Mouse (Mus musculus): ENCODE results near the gene Zkscan16. TPM values are rescaled to one million over a fixed set of nuclear protein-coding genes. Genes with fewer than 3 reads are reported as not detected.

Zkscan16 gene
- polyA plus RNA-seq, 1 experiment: 0.04 TPM

DNA sequence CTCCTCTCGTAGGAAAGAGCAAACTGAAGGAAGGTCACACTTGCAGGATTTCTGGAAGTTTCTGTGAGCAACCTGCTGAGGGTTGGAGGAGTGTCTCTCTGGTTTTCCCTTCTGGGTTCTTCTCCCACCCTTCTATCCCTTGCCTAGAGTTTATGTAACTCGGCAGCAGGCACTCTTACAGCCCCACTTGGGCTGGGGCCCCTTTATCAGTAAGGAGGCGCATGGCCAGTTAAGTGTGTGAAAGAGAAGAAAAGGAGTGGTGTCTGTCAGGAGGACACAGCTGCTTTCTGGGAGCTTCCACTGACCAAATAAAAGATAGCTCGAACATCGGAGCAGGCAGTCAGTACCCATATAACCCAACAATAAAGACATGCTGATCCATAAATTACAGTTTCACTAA lies 48.8 kb downstream of the Zkscan16 start:
- Histone ChIP-seq H3K27ac (ENCODE audit: control insufficient read depth, insufficient read depth, low read length) (no peak overlapping the region), H3K4me3 (ENCODE audit: control insufficient read depth, insufficient read depth, low read length) (no peak overlapping the region), H3K27me3 (ENCODE audit: control insufficient read depth, insufficient read depth, low read length) (no peaks in the 10 kb centered on the region), H3K36me3 (ENCODE audit: control insufficient read depth, insufficient read depth, low read length) (no peaks in the 10 kb centered on the region), H3K4me1 (replicated peaks; ENCODE audit: control insufficient read depth, insufficient read depth, low read length) (no peaks in the 10 kb centered on the region; the same call in 1 of the 2 replicates)
- WGBS: 93% methylated on average over 5 of the region's 5 CpGs
- TF ChIP-seq CTCF (IDR thresholded peaks at IDR 0.05; ENCODE audit: borderline replicate concordance, control insufficient read depth, extremely low read depth, insufficient read depth, low read length, poor library complexity): no peak
- no peak for TF ChIP-seq POLR2A (IDR thresholded peaks at IDR 0.05; ENCODE audit: control insufficient read depth, extremely low read depth, insufficient read depth, low read length, poor library complexity)
- no peak for DNase-seq

GRCm38 (mm10) chr4:58994762-58995161 lies 51.3 kb downstream of the Zkscan16 start, which contains the start of gene Dnajc25:
Dnajc25 (plus strand) TSS chr4:58995062.
- Histone ChIP-seq H3K4me3 (ENCODE audit: control insufficient read depth, insufficient read depth, low read length) (no peak within 1 kb of the TSS), H3K4me1 (replicated peaks; ENCODE audit: control insufficient read depth, insufficient read depth, low read length) (no peaks in the 10 kb centered on the region), H3K27ac (ENCODE audit: control insufficient read depth, insufficient read depth, low read length) (no peak within 1 kb of the TSS), H3K36me3 (ENCODE audit: control insufficient read depth, insufficient read depth, low read length) (no peaks in the 10 kb centered on the region), H3K27me3 (ENCODE audit: control insufficient read depth, insufficient read depth, low read length) (no peaks in the 10 kb centered on the region)
- no peak for TF ChIP-seq CTCF (IDR thresholded peaks at IDR 0.05; ENCODE audit: borderline replicate concordance, control insufficient read depth, extremely low read depth, insufficient read depth, low read length, poor library complexity)
- TF ChIP-seq POLR2A (IDR thresholded peaks at IDR 0.05; ENCODE audit: control insufficient read depth, extremely low read depth, insufficient read depth, low read length, poor library complexity): no peak
- DNase-seq: no peak
- WGBS: 93% methylated on average over 4 of the region's 4 CpGs

DNA sequence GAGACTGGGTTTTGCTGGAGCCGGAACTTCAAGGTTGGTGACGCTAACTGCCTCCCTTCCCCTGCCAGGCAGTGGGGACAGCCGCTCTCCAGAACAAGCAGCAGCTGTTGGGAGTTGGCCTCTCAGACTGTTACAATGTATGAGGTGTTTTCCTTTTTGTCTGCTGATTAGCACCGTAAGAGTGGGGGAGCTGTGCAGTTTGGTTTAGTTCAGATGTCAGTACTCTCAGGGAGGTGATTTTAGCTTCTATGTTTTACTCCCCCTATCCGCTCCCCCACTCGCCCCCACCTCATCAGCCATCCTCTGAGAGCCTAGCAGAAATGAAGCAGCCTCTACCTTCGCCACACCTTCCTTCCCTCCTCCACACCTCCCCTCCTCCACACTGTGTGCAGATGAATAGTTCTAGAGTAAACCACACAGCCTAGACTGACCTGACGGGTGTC lies 51.8 kb downstream of the Zkscan16 start:
- WGBS: 91% methylated on average over 8 of the region's 8 CpGs
- Histone ChIP-seq H3K27ac (ENCODE audit: control insufficient read depth, insufficient read depth, low read length) (no peak overlapping the region), H3K27me3 (ENCODE audit: control insufficient read depth, insufficient read depth, low read length) (no peaks in the 10 kb centered on the region), H3K36me3 (ENCODE audit: control insufficient read depth, insufficient read depth, low read length) (no peaks in the 10 kb centered on the region), H3K4me3 (ENCODE audit: control insufficient read depth, insufficient read depth, low read length) (no peak overlapping the region), H3K4me1 (replicated peaks; ENCODE audit: control insufficient read depth, insufficient read depth, low read length) (no peaks in the 10 kb centered on the region)
- no peak for TF ChIP-seq POLR2A (IDR thresholded peaks at IDR 0.05; ENCODE audit: control insufficient read depth, extremely low read depth, insufficient read depth, low read length, poor library complexity)
- TF ChIP-seq CTCF (IDR thresholded peaks at IDR 0.05; ENCODE audit: borderline replicate concordance, control insufficient read depth, extremely low read depth, insufficient read depth, low read length, poor library complexity): no peak
- DNase-seq: no peak

DNA sequence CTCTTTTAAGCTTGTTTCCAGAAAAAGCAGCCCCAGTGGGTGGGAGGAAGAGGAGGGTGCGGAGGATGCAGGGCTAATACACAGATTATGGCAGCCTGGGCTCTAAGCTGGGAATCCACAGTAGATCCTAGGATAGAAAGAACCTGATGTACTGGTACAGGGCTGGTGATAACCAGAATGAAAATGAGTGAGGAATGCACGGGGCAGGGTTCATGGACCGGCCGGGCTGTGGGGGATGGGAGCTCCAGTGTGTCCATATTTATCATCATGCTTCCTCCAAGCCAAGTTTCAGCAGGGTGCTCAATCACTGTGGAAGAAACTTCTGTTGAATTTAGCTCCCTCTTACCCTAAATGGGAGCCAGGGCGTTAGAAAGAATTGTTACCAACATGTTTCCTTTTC lies 53.7 kb downstream of the Zkscan16 start:
- no peak overlapping the region for H3K4me3 ChIP-seq (ENCODE audit: control insufficient read depth, insufficient read depth, low read length)
- DNase-seq: no peak
- no peak overlapping the region for H3K27ac ChIP-seq (ENCODE audit: control insufficient read depth, insufficient read depth, low read length)
- no peaks in the 10 kb centered on the region for H3K36me3 ChIP-seq (ENCODE audit: control insufficient read depth, insufficient read depth, low read length)
- TF ChIP-seq POLR2A (IDR thresholded peaks at IDR 0.05; ENCODE audit: control insufficient read depth, extremely low read depth, insufficient read depth, low read length, poor library complexity) (no peak), CTCF (IDR thresholded peaks at IDR 0.05; ENCODE audit: borderline replicate concordance, control insufficient read depth, extremely low read depth, insufficient read depth, low read length, poor library complexity) (no peak)
- no peaks in the 10 kb centered on the region for H3K4me1 ChIP-seq (replicated peaks; ENCODE audit: control insufficient read depth, insufficient read depth, low read length)
- WGBS: 97% methylated on average over 5 of the region's 5 CpGs
- H3K27me3 ChIP-seq (ENCODE audit: control insufficient read depth, insufficient read depth, low read length): no peaks in the 10 kb centered on the region

DNA sequence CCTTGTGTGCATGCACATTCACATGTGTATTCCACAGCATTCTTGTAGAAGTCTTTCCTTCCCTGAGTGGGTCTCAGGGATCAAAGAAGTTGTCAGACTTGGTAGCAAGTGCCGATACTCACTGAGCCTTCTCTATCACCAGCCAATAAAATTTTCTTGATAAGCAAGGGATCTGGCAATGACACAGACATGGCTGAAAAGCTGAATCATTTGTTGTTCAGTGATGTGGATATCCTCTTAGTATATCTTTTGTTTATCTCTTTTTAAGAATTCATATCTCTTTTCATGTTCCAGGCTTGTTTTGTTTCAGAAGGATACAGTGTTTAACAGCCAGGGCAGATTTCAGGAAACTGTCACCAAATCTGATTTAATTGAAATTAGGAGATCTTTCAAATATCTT lies 55.3 kb downstream of the Zkscan16 start:
- Histone ChIP-seq H3K27ac (ENCODE audit: control insufficient read depth, insufficient read depth, low read length) (no peak overlapping the region), H3K36me3 (ENCODE audit: control insufficient read depth, insufficient read depth, low read length) (no peaks in the 10 kb centered on the region), H3K27me3 (ENCODE audit: control insufficient read depth, insufficient read depth, low read length) (no peaks in the 10 kb centered on the region), H3K4me3 (ENCODE audit: control insufficient read depth, insufficient read depth, low read length) (no peak overlapping the region), H3K4me1 (replicated peaks; ENCODE audit: control insufficient read depth, insufficient read depth, low read length) (peaks cover 5% of the 10 kb centered on the region)
- no peak for DNase-seq
- no peak for TF ChIP-seq CTCF (IDR thresholded peaks at IDR 0.05; ENCODE audit: borderline replicate concordance, control insufficient read depth, extremely low read depth, insufficient read depth, low read length, poor library complexity)
- TF ChIP-seq POLR2A (IDR thresholded peaks at IDR 0.05; ENCODE audit: control insufficient read depth, extremely low read depth, insufficient read depth, low read length, poor library complexity): no peak
- 100% methylated on average over 1 of the region's 1 CpGs for WGBS

DNA sequence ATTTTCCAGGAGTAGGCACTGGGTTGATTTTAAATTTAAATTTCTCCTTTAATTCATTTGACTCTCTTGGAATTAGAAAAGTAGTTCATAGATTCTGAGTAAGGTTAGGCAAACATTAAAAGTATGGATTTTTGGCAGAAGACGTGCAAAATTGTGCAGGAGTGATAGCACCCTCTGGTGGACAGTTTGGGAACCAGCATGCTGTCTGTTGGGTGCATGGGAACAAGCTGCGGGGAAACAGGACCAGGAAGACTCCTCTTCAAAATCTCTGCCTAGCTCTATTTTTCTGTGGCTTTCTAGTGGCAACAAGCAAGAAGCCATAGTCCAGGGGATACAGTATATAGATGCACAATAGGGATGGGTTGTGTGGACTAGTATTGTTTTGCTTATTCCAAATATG lies 56.3 kb downstream of the Zkscan16 start:
- peak; percentile 73 for DNase-seq
- Histone ChIP-seq H3K4me3 (ENCODE audit: control insufficient read depth, insufficient read depth, low read length) (no peak overlapping the region), H3K27ac (ENCODE audit: control insufficient read depth, insufficient read depth, low read length) (no peak overlapping the region), H3K36me3 (ENCODE audit: control insufficient read depth, insufficient read depth, low read length) (no peaks in the 10 kb centered on the region), H3K27me3 (ENCODE audit: control insufficient read depth, insufficient read depth, low read length) (no peaks in the 10 kb centered on the region), H3K4me1 (replicated peaks; ENCODE audit: control insufficient read depth, insufficient read depth, low read length) (peaks cover 7% of the 10 kb centered on the region)
- TF ChIP-seq POLR2A (IDR thresholded peaks at IDR 0.05; ENCODE audit: control insufficient read depth, extremely low read depth, insufficient read depth, low read length, poor library complexity) (no peak), CTCF (IDR thresholded peaks at IDR 0.05; ENCODE audit: borderline replicate concordance, control insufficient read depth, extremely low read depth, insufficient read depth, low read length, poor library complexity) (no peak; the same call in 1 of the 2 replicates)
- WGBS: 1% methylated on average over 2 of the region's 2 CpGs

GRCm38 (mm10) chr4:59000614-59001013 lies 57.2 kb downstream of the Zkscan16 start:
- no peaks in the 10 kb centered on the region for H3K27me3 ChIP-seq (ENCODE audit: control insufficient read depth, insufficient read depth, low read length)
- TF ChIP-seq POLR2A (IDR thresholded peaks at IDR 0.05; ENCODE audit: control insufficient read depth, extremely low read depth, insufficient read depth, low read length, poor library complexity): no peak
- no peak for TF ChIP-seq CTCF (IDR thresholded peaks at IDR 0.05; ENCODE audit: borderline replicate concordance, control insufficient read depth, extremely low read depth, insufficient read depth, low read length, poor library complexity)
- H3K4me3 ChIP-seq (ENCODE audit: control insufficient read depth, insufficient read depth, low read length): no peak overlapping the region
- H3K36me3 ChIP-seq (ENCODE audit: control insufficient read depth, insufficient read depth, low read length): no peaks in the 10 kb centered on the region
- peak; percentile 60 for DNase-seq
- H3K27ac ChIP-seq (ENCODE audit: control insufficient read depth, insufficient read depth, low read length): no peak overlapping the region
- WGBS: 1% methylated on average over 2 of the region's 2 CpGs
- H3K4me1 ChIP-seq (replicated peaks; ENCODE audit: control insufficient read depth, insufficient read depth, low read length): peaks cover 8% of the 10 kb centered on the region
